Mouse (Mus musculus) limb, embryonic 11.5 days (tissue): ENCODE results near the gene Dera. TPM values are rescaled to one million over a fixed set of nuclear protein-coding genes. Genes with fewer than 3 reads are reported as not detected.
A peak's percentile ranks its signal among the peaks of the same experiment; 100 is the strongest.
"Not testable (repeated sequence)": the region's sequence is repeated elsewhere in the genome, so short reads cannot be mapped to it uniquely, and the experiment has no call there.

ENCODE experiments used
- ATAC-seq: fragments of 200-750 bp; cut with Nextera tagmentation; 2 replicates; pipeline ENCODE4 v1.8.0; 2017; ENCODE audit warnings: low read depth; ENCODE audit not compliant: insufficient number of reproducible peaks, low FRiP score, low TSS enrichment
- DNase-seq: peaks from one replicate; pipeline ENCODE4 v3.0.0-alpha.2; 2015; ENCODE audit warnings: low spot score
- H3K27ac ChIP-seq: fragments of 300-500 bp; sonication (generic); replicated peaks from 2 replicates; pipeline ENCODE4 v1.5.1; 2014; ENCODE audit warnings: low read depth, mild to moderate bottlenecking, low read length
- H3K27me3 ChIP-seq: fragments of 300-500 bp; sonication (generic); 2 replicates; pipeline ENCODE4 v1.6.1; 2014; ENCODE audit warnings: mild to moderate bottlenecking, low read length, mixed read lengths; ENCODE audit not compliant: control insufficient read depth, insufficient read depth
- H3K36me3 ChIP-seq: fragments of 300-500 bp; sonication (generic); 2 replicates; pipeline ENCODE4 v1.6.1; 2014; ENCODE audit warnings: mild to moderate bottlenecking, low read length, moderate library complexity, mixed read lengths; ENCODE audit not compliant: control insufficient read depth, insufficient read depth
- H3K4me1 ChIP-seq: fragments of 300-500 bp; sonication (generic); 2 replicates; pipeline ENCODE4 v1.6.1; 2014; ENCODE audit warnings: low read length, mixed read lengths; ENCODE audit not compliant: control insufficient read depth, insufficient read depth
- H3K4me2 ChIP-seq: fragments of 300-500 bp; sonication (generic); 2 replicates; pipeline ENCODE4 v1.6.1; 2014; ENCODE audit warnings: low read depth, mild to moderate bottlenecking, moderate library complexity; ENCODE audit not compliant: severe bottlenecking
- H3K4me3 ChIP-seq: fragments of 300-500 bp; sonication (generic); 2 replicates; pipeline ENCODE4 v1.5.1; 2014; ENCODE audit warnings: low read depth, low read length
- H3K9ac ChIP-seq: fragments of 300-500 bp; sonication (generic); 2 replicates; pipeline ENCODE4 v1.6.1; 2014; ENCODE audit warnings: mild to moderate bottlenecking, low read length
- H3K9me3 ChIP-seq: fragments of 300-500 bp; sonication (generic); 2 replicates; pipeline ENCODE4 v1.6.1; 2016; ENCODE audit warnings: low read length; ENCODE audit not compliant: control insufficient read depth
- WGBS: fragments of 180-500 bp; shearing (Covaris S2); extraction: QIAGEN DNeasy Blood & Tissue Kit; methylation state at CpG from one replicate; pipeline ENCODE4 v1.1.7; 2014; 5-methylcytosine and 5-hydroxymethylcytosine counted together
- polyA plus RNA-seq: library from polyadenylated mRNA; unstranded; fragments of >200 nt; fragmentation: Nextera tagmentation; extraction: Ambion mirVana; gene quantifications from 2 replicates; pipeline ENCODE4 v1.2.1, GENCODE M21; 2014

Dera gene
- 68.8 and 75.2 TPM in 2 replicates for polyA plus RNA-seq

- Histone ChIP-seq H3K36me3 (peaks cover 2% of the 10 kb centered on the region; the same call in 1 of the 2 replicates), H3K4me2 (peak within 1 kb of the TSS; percentile 54), H3K9ac (peak within 1 kb of the TSS; percentile 67), H3K4me3 (peak within 1 kb of the TSS; percentile 71), H3K9me3 (no peaks in the 10 kb centered on the region), H3K27me3 (no peaks in the 10 kb centered on the region), H3K27ac (0 out of 2 replicates have a peak within 1 kb of the TSS, but pooled peaks have one; percentile 45), H3K4me1 (0 out of 2 replicates have a peak, but pooled peaks cover under 1% of the 10 kb centered on the region)
- WGBS = 12% methylated on average over 26 of the region's 26 CpGs
- DNase-seq = peak; percentile 92
- ATAC-seq = peak; percentile 90
Observed at GRCm38 (mm10) chr6:137754056-137754856, at the start of gene Dera. TSS of gene Dera (plus strand) at chr6:137754546.

- no peak for ATAC-seq
- no peak for DNase-seq
- no peak overlapping the region for H3K4me2 ChIP-seq
- no peak overlapping the region for H3K9ac ChIP-seq
- H3K27me3 ChIP-seq = no peaks in the 10 kb centered on the region
- H3K4me1 ChIP-seq = no peaks in the 10 kb centered on the region
- H3K4me3 ChIP-seq = no peak overlapping the region
- H3K9me3 ChIP-seq = no peaks in the 10 kb centered on the region
- H3K27ac ChIP-seq = no peak overlapping the region
- H3K36me3 ChIP-seq = no peaks in the 10 kb centered on the region
- WGBS = 85% methylated on average over 10 of the region's 10 CpGs
Observed at GRCm38 (mm10) chr6:137706209-137706608, 48.1 kb upstream of the Dera start.

GRCm38 (mm10) chr6:137708726-137709405 lies 45.5 kb upstream of the Dera start:
- H3K27ac ChIP-seq, H3K9me3 ChIP-seq, DNase-seq, H3K4me2 ChIP-seq, H3K4me3 ChIP-seq, H3K9ac ChIP-seq, H3K27me3 ChIP-seq, ATAC-seq, H3K4me1 ChIP-seq, H3K36me3 ChIP-seq: not testable (repeated sequence)
- WGBS = 89% methylated on average over 13 of the region's 13 CpGs

- no peaks in the 10 kb centered on the region for H3K36me3 ChIP-seq
Observed at GRCm38 (mm10) chr6:137710179-137711037, 43.9 kb upstream of the Dera start.

GRCm38 (mm10) chr6:137712654-137713309 lies 41.6 kb upstream of the Dera start:
- Histone ChIP-seq H3K4me2 (no peak overlapping the region), H3K27ac (no peak overlapping the region), H3K36me3 (no peaks in the 10 kb centered on the region), H3K9ac (no peak overlapping the region), H3K4me1 (no peaks in the 10 kb centered on the region), H3K27me3 (no peaks in the 10 kb centered on the region), H3K4me3 (no peak overlapping the region), H3K9me3 (no peaks in the 10 kb centered on the region)
- WGBS = 71% methylated on average over 7 of the region's 7 CpGs
- ATAC-seq (no peak), DNase-seq (no peak)

More at GRCm38 (mm10) chr6:137710179-137711037, 43.9 kb upstream of the Dera start:
- Histone ChIP-seq H3K4me2 (no peak overlapping the region), H3K9ac (no peak overlapping the region), H3K27me3 (no peaks in the 10 kb centered on the region), H3K27ac (no peak overlapping the region), H3K4me3 (no peak overlapping the region), H3K4me1 (no peaks in the 10 kb centered on the region), H3K9me3 (no peaks in the 10 kb centered on the region)
- DNase-seq (no peak), ATAC-seq (no peak)
- 85% methylated on average over 14 of the region's 14 CpGs for WGBS

- ATAC-seq (no peak), DNase-seq (no peak)
- Histone ChIP-seq H3K9me3 (no peaks in the 10 kb centered on the region), H3K4me1 (no peaks in the 10 kb centered on the region), H3K9ac (no peak overlapping the region), H3K27ac (no peak overlapping the region), H3K27me3 (no peaks in the 10 kb centered on the region), H3K36me3 (no peaks in the 10 kb centered on the region), H3K4me2 (no peak overlapping the region), H3K4me3 (no peak overlapping the region)
- 93% methylated on average over 3 of the region's 3 CpGs for WGBS
Observed at GRCm38 (mm10) chr6:137713310-137713664, 41.1 kb upstream of the Dera start.

GRCm38 (mm10) chr6:137716802-137717201 lies 37.5 kb upstream of the Dera start:
- H3K4me2 ChIP-seq = no peak overlapping the region
- no peaks in the 10 kb centered on the region for H3K36me3 ChIP-seq
- no peaks in the 10 kb centered on the region for H3K9me3 ChIP-seq
- H3K27me3 ChIP-seq = no peaks in the 10 kb centered on the region
- no peak overlapping the region for H3K27ac ChIP-seq
- H3K4me1 ChIP-seq = no peaks in the 10 kb centered on the region
- ATAC-seq (no peak), DNase-seq (no peak)
- 64% methylated on average over 5 of the region's 5 CpGs for WGBS
- no peak overlapping the region for H3K9ac ChIP-seq
- no peak overlapping the region for H3K4me3 ChIP-seq
